Mouse (Mus musculus) ES-CJ7 (cell line): ENCODE results near the gene Psma6.

Experiments
- DNase-seq: peaks from one replicate; pipeline ENCODE4 v3.0.0; 2011; ENCODE audit warnings: low read depth, low spot score

The Psma6 gene

DNA sequence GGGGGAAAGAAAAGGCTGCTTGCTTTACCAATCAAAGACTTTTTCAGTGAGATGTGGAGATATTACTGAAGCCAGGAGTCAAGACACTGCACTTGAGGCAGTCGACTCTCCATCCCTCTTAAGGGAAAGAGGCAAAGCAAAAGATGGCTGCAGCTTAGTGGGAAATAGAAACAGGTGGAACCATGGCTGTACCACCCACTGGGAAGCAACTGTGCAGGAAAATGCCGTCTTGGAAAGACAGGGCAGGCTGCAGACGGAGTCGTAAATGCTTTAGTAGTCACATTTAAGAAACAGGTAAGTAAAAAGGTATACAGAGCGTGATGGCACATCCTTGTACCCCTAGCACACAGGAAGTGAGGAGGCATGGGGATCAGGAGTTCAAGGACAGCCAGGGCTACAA lies 79.1 kb downstream of the Psma6 start:
- DNase-seq: no peak

DNA sequence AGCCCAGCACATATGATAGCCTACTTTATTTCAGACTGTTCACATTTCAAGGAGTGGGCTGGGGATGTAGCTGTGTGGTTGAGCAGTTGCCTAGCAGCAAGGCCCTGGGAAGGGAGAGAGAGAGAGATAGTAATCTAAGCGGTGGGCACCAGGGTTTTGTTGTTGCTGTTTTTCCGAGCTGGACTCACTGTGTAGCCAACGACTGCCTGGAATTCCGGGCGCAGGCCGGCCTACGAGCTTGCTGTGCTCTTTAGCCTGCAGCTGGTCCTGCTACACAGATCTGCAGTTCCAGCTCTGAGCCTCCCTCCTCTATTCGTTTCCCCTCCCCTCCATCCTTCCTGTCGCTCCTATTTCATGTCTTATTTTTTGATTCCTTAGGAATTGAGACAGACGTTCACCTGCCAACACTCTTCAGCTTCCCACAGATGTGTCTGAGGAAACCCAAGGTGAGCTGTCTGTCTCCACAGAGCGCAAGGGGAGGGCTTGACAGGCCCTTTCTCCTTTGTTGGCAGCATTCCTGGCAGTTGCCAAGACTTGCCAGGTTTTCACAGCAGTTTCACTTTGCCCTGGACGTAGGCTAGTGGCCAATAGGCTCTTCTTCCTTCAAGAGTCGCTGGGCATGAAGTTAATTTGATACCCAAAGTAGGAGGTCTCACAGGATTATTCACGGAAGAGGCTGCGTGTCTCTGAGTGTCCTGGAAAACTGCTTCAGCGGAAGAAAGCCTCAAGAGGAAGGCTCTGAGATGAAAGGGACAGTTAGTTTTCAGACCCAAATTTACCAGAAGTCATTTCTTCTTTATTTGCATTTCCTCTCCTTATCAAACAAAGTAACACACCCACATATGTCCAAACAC lies 80.2 kb downstream of the Psma6 start:
- DNase-seq: no peak

DNA sequence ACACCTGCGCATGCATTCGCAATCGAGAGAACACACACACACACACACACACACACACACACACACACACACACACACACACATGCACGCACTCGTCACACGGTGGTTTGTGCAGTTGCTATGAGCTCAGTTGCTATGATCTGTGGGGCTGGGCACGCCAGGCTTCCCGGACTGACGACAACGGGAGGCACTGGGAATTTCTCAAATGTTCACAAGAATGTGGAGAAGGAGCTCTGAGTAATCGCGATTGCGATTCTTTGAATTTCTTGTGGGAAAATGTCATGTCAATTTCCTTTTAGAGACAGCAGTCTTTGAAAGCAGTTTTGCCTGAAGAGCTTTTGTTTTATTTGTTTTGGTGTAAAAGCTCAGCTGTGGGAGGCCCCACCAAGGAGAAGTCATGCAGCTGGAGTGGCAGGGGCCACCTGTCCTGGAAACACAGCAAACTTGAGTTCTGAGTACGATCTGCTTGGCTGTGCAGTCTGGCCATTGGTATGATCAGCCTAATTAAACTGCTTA lies 80.9 kb downstream of the Psma6 start:
- no peak for DNase-seq

DNA sequence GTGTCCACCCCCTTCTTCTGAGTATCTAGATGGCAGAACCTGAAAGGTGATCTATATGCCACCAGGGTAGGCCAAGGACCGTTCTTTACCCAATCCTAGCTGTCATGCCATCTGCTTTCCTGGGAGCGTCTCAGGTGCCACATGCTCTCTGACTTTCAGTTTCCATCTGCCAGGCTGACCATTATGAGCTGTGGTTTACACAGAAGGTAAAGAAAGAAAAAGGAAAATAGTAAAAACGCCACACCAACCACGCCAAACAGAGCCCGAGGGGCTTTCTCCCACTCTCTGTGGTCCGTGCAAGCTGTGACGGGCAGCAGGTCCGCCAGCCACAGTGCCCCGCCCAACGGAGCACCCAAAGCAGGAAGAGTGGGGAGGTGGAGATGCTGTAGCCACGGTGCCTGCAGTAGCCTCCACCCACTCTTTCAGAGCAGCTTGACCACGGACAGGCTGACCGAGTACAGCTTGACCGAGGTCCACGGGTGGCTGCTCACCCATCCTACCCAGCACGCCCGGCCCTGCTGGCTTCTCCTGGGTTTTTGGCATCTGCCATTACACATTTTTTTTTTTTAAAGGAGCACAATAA lies 81.5 kb downstream of the Psma6 start:
- no peak for DNase-seq

DNA sequence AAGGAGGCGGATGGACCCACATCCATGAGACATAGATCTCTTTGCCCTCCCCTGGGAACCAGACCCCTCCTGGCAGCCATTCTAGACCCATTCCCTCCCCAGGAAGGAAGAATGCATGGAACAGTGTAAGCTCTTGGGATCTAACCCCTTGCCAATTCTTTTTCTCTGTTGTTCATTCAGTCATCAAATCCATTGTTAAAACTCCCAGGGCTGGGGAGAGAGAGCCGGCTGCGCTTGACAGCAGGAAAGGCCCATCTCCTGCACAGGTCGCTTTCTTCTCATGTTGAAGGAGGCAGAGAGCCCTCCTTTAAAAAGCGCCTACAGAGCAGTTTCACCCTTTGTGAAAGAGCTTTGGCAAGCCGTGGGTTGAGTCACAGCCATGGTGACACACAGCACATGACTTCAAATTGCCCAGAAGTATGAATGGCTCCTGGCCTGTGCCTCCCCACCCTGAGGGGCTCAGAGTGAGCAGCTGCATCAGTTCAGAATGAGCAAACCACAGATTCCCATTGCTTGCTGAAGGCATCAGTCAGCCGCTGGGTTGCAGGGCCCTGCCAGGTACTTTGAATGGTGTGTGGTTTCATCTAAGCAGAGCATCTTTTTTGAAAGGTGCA lies 82.2 kb downstream of the Psma6 start:
- DNase-seq: no peak

DNA sequence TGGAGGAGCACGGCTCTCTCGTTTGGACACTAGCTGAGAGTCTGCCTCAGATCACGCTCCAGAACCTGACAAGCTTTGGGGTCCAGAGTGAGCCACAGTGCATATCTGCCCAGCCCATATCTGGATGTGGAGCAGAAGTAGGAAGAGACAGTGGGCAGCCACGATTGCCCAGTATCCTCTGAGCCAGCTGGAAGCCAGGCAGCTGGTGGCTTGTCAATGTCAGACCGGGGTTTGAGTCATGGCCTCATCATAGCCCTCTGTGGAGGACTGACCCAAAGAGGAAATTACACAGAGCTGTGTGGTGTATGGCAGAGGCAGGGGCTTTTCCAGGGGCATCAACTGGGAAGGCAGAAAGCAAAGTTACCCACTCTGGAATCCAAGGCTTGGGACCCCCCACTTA lies 82.8 kb downstream of the Psma6 start:
- no peak for DNase-seq

DNA sequence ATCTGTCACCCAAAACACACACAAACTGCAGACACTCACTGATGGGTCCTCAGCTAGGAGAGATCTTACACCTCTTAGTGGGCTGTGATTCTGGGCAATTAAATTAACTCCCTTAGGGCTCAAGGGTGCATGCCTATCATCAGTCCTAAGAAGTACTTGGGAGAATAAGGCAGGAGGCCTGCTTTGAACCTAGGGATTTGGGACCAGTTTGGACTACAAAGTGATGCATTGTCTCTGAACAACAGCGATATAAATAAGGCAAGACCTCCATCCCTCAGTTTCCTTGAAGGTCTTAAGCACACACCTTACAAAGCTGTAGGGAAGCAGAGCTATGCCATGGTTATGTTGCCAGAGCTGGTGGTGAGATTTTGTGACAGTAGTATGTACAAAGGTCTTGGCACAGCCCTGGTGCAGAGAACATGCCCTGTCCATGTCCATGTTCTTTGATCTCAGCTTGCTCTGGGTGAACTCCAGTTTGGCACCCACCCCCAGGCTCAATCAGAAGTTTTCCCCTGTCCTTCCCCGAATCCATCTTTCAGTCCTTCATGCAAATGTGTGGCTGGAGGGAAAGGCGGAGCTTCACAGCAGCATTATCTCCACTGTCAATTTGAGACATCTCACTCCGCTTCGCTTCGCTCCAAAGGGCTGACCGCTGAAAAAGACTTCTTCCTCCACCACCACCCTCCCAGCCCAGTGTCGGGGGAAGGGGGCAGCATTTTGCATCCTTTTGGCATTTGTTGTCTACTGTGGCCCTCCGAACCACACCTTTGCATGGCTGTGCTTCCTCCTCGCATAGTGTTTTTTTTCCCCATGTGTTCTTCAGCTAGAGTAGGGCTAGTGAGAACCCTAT lies 83.5 kb downstream of the Psma6 start:
- DNase-seq: no peak
